Comparison of ENCODE assay signal across 15 mouse cellular contexts in the genomic region with DNA sequence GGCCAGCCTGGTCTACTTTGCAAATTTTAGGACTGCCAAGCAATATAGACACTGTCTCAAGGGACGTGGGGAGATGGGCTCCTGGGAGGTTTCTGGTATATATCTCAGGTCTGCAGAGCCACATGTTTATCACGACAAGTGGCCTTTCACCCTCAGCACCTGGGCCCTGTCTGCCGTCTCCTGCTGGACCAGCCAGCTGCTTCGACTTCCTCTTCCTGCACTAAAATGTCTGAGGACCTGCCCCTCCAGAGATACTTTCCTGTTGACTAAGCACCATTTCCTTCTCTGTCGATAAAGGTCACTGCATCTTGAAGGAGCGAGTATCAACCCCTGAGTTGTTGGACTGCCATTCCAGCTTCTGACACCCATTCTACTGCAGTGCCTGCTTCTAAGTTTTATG. TPM values are rescaled to one million over a fixed set of nuclear protein-coding genes. Genes with fewer than 3 reads are reported as not detected.
A peak's percentile ranks its signal among the peaks of the same experiment; 100 is the strongest.
DNase-seq lines count a peak whose midpoint lies in the region; ATAC-seq and TF ChIP-seq lines count a peak whose summit lies in the region.
"Had no signal": no experiment of that assay in that cellular context is flagged by ENCODE, and none has a peak within 500 bp of the region (broad histone marks: within the 10 kb centered on the region; RNA-seq: fewer than 3 reads in every experiment).

No protein-coding gene starts in this region.

- H3K27me3 ChIP-seq in heart, postnatal 0 days (ENCODE audit: control insufficient read depth, insufficient read depth, low read length) = no peaks in the 10 kb centered on the region
- H3K27me3 ChIP-seq in CH12.LX (replicated peaks) = no peaks in the 10 kb centered on the region
- H3K27me3 ChIP-seq in liver, embryonic 16.5 days (ENCODE audit: control insufficient read depth, insufficient read depth, low read depth, low read length) = no peaks in the 10 kb centered on the region
- H3K27me3 ChIP-seq: limb, embryonic 15.5 days had no signal

- H3K4me1 ChIP-seq in heart, postnatal 0 days (ENCODE audit: control insufficient read depth, insufficient read depth) = peaks cover 31% of the 10 kb centered on the region
- H3K4me1 ChIP-seq in CH12.LX (ENCODE audit: control insufficient read depth in 1 of 2, insufficient read depth in 2 of 2) = peaks cover 13 to 49% of the 10 kb centered on the region in 2 experiments
- H3K4me1 ChIP-seq in liver, embryonic 16.5 days (ENCODE audit: control insufficient read depth, low read depth, low read length) = peaks cover 44% of the 10 kb centered on the region

- TF ChIP-seq CTCF in heart, postnatal 0 days (IDR thresholded peaks at IDR 0.05; ENCODE audit: low read depth) = no peak
- no peak for TF ChIP-seq CTCF in CH12.LX (conservative IDR thresholded peaks at IDR 0.05 in 1 of 2, IDR thresholded peaks at IDR 0.05 in 1 of 2; ENCODE audit: low read depth in 2 of 2, low read length in 2 of 2)

- in situ Hi-C loops in CH12.LX (cut with MboI; ENCODE audit: low pct_ligation_motif_present, low pct_unique_long_range_greater_than_20kb, low sequenced_read_pairs) = no loop called here

- ATAC-seq in heart, postnatal 0 days (ENCODE audit: insufficient read depth, low read depth) = no peak
- no peak for ATAC-seq in liver, embryonic 16.5 days (ENCODE audit: low read depth)
- ATAC-seq: forebrain, embryonic 14.5 days had no signal

- DNase-seq in heart, postnatal 0 days (ENCODE audit: low spot score) = peak; percentile 16
- DNase-seq in heart, postnatal 4 days = no peak
- DNase-seq in 416B (ENCODE audit: low read depth) = peak; percentile 73
- peak; percentile 76 for DNase-seq in CH12.LX (ENCODE audit: extremely low read depth)
- no peak for DNase-seq in gastrocnemius, postnatal 4 days (ENCODE audit: low spot score in 2 of 2)
- no peak for DNase-seq in testis, postnatal 10 days (ENCODE audit: low spot score)
- DNase-seq: cerebellum, postnatal 25 days; layer of hippocampus, postnatal 36 days; spleen, adult 18-20 months; thymus, postnatal 25 days had no signal

- no peak overlapping the region for H3K4me2 ChIP-seq in heart, postnatal 0 days (ENCODE audit: low read depth, low read length)
- H3K4me2 ChIP-seq in CH12.LX (ENCODE audit: insufficient read depth, low read depth, poor library complexity, severe bottlenecking) = no peak overlapping the region
- H3K4me2 ChIP-seq in liver, embryonic 16.5 days (ENCODE audit: low read depth, low read length) = no peak overlapping the region
- H3K4me2 ChIP-seq: hindbrain, embryonic 14.5 days; limb, embryonic 15.5 days had no signal

- peaks cover 50% of the 10 kb centered on the region for H3K36me3 ChIP-seq in heart, postnatal 0 days (replicated peaks; ENCODE audit: control insufficient read depth, insufficient read depth, low read length)
- peaks cover 51 to 62% of the 10 kb centered on the region in 2 experiments for H3K36me3 ChIP-seq in CH12.LX (replicated peaks in 1 of 2; ENCODE audit: control insufficient read depth in 1 of 2, insufficient read depth in 1 of 2, low read length in 1 of 2)
- H3K36me3 ChIP-seq in liver, embryonic 16.5 days (ENCODE audit: control insufficient read depth, insufficient read depth) = peaks cover 28% of the 10 kb centered on the region

- no peak overlapping the region for H3K27ac ChIP-seq in heart, postnatal 0 days (ENCODE audit: low read depth)
- peak overlapping the region; percentile 67 for H3K27ac ChIP-seq in CH12.LX (ENCODE audit: insufficient read depth, low read depth)
- H3K27ac ChIP-seq in liver, embryonic 16.5 days (ENCODE audit: low read length) = peak overlapping the region; percentile 29; the same call in 1 of the 2 replicates
- H3K27ac ChIP-seq: hindbrain, embryonic 14.5 days; limb, embryonic 15.5 days; midbrain, embryonic 10.5 days had no signal

- no peak; the same call in 1 of the 2 replicates for TF ChIP-seq POLR2A in CH12.LX (IDR thresholded peaks at IDR 0.05; ENCODE audit: low read depth, low read length)

- no peak overlapping the region for H3K4me3 ChIP-seq in heart, postnatal 0 days (ENCODE audit: low read depth, low read length)
- no peak overlapping the region for H3K4me3 ChIP-seq in CH12.LX (replicated peaks in 1 of 3; ENCODE audit: low read depth in 2 of 3, low read length in 2 of 3, poor library complexity in 1 of 3)
- no peak overlapping the region for H3K4me3 ChIP-seq in liver, embryonic 16.5 days (ENCODE audit: low read depth, low read length)
- H3K4me3 ChIP-seq: limb, embryonic 15.5 days; midbrain, embryonic 10.5 days had no signal

- no peak for TF ChIP-seq RAD21 in CH12.LX (IDR thresholded peaks at IDR 0.05; ENCODE audit: low read depth, low read length)

- dilution Hi-C loops in CH12.LX (cut with MboI; ENCODE audit: extremely low pct_ligation_motif_present, extremely low pct_unique_long_range_greater_than_20kb, low sequenced_read_pairs) = no loop called here

- peaks cover 7% of the 10 kb centered on the region for H3K79me2 ChIP-seq in CH12.LX (replicated peaks; ENCODE audit: control insufficient read depth, extremely low read depth, insufficient read depth, poor library complexity, severe bottlenecking)

- WGBS in heart, postnatal 0 days = 39% methylated on average over 6 of the region's 6 CpGs
- WGBS in liver, embryonic 16.5 days (ENCODE audit: insufficient replicate concordance) = 25% methylated on average over 6 of the region's 6 CpGs

- TF ChIP-seq EP300 in heart, postnatal 0 days (IDR thresholded peaks at IDR 0.05; ENCODE audit: low read depth) = no peak
- TF ChIP-seq EP300 in CH12.LX (IDR thresholded peaks at IDR 0.05; ENCODE audit: low read length) = peak; percentile 73; the same call in 1 of the 2 replicates

- H3K9ac ChIP-seq in heart, postnatal 0 days (replicated peaks; ENCODE audit: low read depth, low read length) = no peak overlapping the region
- no peak overlapping the region for H3K9ac ChIP-seq in CH12.LX (ENCODE audit: insufficient read depth, low read depth)
- no peak overlapping the region for H3K9ac ChIP-seq in liver, embryonic 16.5 days (ENCODE audit: low read depth, low read length)
- H3K9ac ChIP-seq: hindbrain, embryonic 14.5 days; limb, embryonic 15.5 days had no signal

- H3K9me3 ChIP-seq in heart, postnatal 0 days (replicated peaks; ENCODE audit: control insufficient read depth, low read length) = no peaks in the 10 kb centered on the region
- H3K9me3 ChIP-seq in CH12.LX (replicated peaks; ENCODE audit: low read length) = no peaks in the 10 kb centered on the region
- H3K9me3 ChIP-seq in liver, embryonic 16.5 days (replicated peaks; ENCODE audit: control insufficient read depth, low read length) = no peaks in the 10 kb centered on the region
- H3K9me3 ChIP-seq: limb, embryonic 15.5 days; midbrain, embryonic 10.5 days had no signal

TF ChIP-seq in CH12.LX, 34 proteins besides CTCF, POLR2A, EP300 and RAD21:
- TF ChIP-seq UBTF (IDR thresholded peaks at IDR 0.05; ENCODE audit: low read depth, low read length) (no peak), TCF12 (IDR thresholded peaks at IDR 0.05; ENCODE audit: low read depth, low read length) (peak; percentile 80; the same call in 1 of the 2 replicates), ELF1 (IDR thresholded peaks at IDR 0.05; ENCODE audit: low read depth, low read length) (peak; percentile 78), MEF2A (IDR thresholded peaks at IDR 0.05; ENCODE audit: borderline replicate concordance, low read depth, low read length) (peak; percentile 57; the same call in 1 of the 2 replicates), SIN3A (IDR thresholded peaks at IDR 0.05; ENCODE audit: low read length) (no peak; the same call in 1 of the 2 replicates), ZNF384 (IDR thresholded peaks at IDR 0.05; ENCODE audit: low read depth, low read length) (peak; percentile 36; the same call in 1 of the 2 replicates), IRF4 (IDR thresholded peaks at IDR 0.05; ENCODE audit: low read depth, low read length) (peak; percentile 70), POLR2AphosphoS2 (IDR thresholded peaks at IDR 0.05; ENCODE audit: low read depth, low read length) (no peak), ZKSCAN1 (IDR thresholded peaks at IDR 0.05; ENCODE audit: borderline replicate concordance, low read depth, low read length) (no peak), ETS1 (conservative IDR thresholded peaks at IDR 0.05; ENCODE audit: low read depth, low read length) (peak; percentile 70; the same call in 1 of the 2 replicates), GABPA (IDR thresholded peaks at IDR 0.05; ENCODE audit: insufficient replicate concordance, low read depth, low read length) (no peak)

RNA-seq across cellular contexts. Expression of a gene that starts 2.7 kb away (rescaled TPM):
- total RNA-seq in heart, postnatal 0 days (2014; rRNA removed; ENCODE audit: low replicate concordance) = 48.0 and 52.7 TPM in 2 replicates
- 36.0 and 37.4 TPM in 2 replicates for polyA plus RNA-seq in heart, postnatal 0 days (2015; fragmentation: Nextera tagmentation; extraction: Ambion mirVana)
- 10 to 100 TPM; 33.6 to 36.3 TPM for total RNA-seq in heart, postnatal 4 days (2021)
- total RNA-seq in CH12.LX (2012; rRNA removed) = 138 and 162 TPM in 2 replicates
- 193 and 204 TPM in 2 replicates for total RNA-seq in CH12.LX (2014; rRNA removed)
- polyA plus RNA-seq in CH12.LX (2012; ENCODE audit: insufficient read length, low read depth) = 199 and 212 TPM in 2 replicates
- polyA plus RNA-seq in liver, embryonic 16.5 days (2015; fragmentation: Nextera tagmentation; extraction: Ambion mirVana) = 42.9 and 45.3 TPM in 2 replicates
- total RNA-seq in gastrocnemius, postnatal 4 days (2021) = 10 to 100 TPM; 31.8 to 33.1 TPM

RNA-seq across cellular contexts. Expression of a gene that starts 41.8 kb away (rescaled TPM):
- 11.8 and 14.4 TPM in 2 replicates for total RNA-seq in heart, postnatal 0 days (2014; rRNA removed; ENCODE audit: low replicate concordance)
- 3.6 and 4.4 TPM in 2 replicates for polyA plus RNA-seq in heart, postnatal 0 days (2015; fragmentation: Nextera tagmentation; extraction: Ambion mirVana)
- 10 to 100 TPM; 15.6 to 16.5 TPM for total RNA-seq in heart, postnatal 4 days (2021)
- total RNA-seq in CH12.LX (2012; rRNA removed) (14.2 and 14.6 TPM in 2 replicates), CH12.LX (2014; rRNA removed) (9.9 and 10.4 TPM in 2 replicates)
- polyA plus RNA-seq in CH12.LX (2012; ENCODE audit: insufficient read length, low read depth) = 6.2 and 8.2 TPM in 2 replicates
- 5.6 and 6.4 TPM in 2 replicates for polyA plus RNA-seq in liver, embryonic 16.5 days (2015; fragmentation: Nextera tagmentation; extraction: Ambion mirVana)
- 10 to 100 TPM; 12.0 to 13.0 TPM for total RNA-seq in gastrocnemius, postnatal 4 days (2021)

Comparison
In these comparisons a context has a peak if more than half of its experiments do, and no peak if none do; other contexts are left out.
1. DNase-seq: peak in heart, postnatal 0 days (single experiment), 416B (single experiment) and CH12.LX (single experiment); none in heart, postnatal 4 days (single experiment), gastrocnemius, postnatal 4 days (0 of 2) and testis, postnatal 10 days (single experiment).